Mouse (Mus musculus): ENCODE measurements at regions not wholly inside any gene's neighbourhood (a gene's known extent, or its start where the extent isn't known, plus 50 kb on each side); places are given as distances from the start of the nearest gene placed in this dataset.

DNA sequence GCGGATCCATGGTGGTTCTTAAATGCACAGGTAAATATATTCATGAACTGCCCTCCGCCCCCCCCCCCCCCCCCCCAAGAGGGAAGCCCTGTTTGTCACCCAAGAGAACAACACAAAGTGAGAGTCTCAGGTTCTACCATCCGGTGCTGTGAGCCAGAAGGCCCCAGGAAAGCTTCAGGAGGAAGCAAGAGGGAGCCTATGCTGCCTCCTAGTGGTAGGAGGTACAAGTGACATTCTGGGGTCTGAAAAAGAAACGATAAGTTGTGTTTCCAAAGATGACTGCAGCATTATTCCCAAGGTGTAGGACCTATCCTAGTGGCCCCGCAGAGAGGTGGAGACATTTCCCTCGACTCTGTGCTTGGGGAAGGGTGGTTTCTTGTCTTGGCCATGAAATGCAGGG lies 109.7 kb upstream of the Kazn start:
- peak in 1 of 2 experiments; percentile 2 for DNase-seq

DNA sequence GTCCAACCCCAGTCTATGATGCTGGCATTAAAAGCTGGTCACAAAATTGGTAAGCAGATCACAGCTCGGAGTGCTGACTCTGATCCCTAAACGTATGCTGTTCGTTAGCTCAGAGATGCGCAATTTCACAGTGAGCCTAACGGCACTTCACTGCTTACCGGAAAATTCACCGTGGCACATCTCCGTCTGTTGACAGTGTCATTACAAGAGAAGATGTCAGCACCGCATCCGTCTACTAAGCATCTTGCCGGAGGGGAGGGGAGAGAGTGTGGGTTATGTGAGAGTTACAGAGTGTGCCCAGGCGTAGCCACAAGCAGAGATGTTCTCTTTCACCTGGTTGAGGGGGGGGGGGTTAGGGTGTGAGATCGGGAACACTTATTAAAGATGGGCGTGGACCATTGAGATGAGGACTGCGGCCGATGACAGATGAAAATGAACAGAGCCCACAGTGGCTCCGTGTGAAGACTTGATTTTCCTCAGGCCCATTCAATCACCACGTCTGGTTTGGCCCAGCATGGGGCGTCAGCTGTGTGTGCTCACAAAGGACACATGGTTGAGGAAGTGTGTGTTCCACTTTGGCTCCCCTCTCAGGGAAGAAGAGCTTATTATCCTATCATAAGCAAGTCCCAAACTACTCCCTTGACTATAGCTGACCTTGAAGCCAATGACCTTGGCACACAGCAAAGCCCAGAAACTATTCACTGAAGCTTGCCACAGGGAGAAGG lies 103.4 kb upstream of the Kazn start:
- no peak for DNase-seq

DNA sequence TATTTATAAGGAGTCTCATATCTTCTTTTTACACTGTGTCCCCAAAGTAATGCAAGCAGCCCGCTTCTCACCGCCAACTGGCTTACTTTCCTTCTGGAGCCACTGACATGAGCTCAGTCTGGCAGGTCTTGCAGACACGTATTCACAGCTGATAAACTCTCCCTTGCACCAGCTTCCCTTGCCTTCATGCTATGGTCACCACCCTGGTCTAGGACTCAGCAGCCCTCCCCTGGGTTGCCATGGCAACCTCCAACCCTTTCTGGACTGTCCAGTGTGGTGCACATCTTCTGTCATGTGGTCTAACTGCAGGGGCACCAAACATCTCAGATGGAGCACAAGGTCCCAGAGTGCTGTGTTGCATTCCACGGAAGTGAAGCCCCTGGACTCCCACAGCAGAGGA lies 102.1 kb upstream of the Kazn start:
- DNase-seq: no peak

DNA sequence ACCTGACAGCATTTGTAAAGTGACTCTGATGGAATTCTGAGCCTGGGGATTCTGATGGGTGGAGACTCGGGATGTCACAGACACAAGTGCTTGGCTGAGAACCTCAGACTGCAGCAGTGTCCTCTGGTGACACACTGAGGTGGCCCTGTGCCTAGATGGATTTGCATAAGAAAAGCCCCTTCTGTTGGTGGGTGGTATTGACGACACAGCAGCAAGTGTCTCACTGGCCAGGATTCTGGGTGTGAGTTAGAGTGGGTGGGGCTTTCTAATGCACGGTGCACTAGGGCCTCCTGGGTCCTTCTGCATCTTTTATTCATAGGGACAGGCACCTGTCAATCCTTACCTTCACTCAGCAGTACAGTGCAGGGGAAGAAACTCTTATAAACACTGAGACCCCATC lies 100.9 kb upstream of the Kazn start:
- DNase-seq: no peak

DNA sequence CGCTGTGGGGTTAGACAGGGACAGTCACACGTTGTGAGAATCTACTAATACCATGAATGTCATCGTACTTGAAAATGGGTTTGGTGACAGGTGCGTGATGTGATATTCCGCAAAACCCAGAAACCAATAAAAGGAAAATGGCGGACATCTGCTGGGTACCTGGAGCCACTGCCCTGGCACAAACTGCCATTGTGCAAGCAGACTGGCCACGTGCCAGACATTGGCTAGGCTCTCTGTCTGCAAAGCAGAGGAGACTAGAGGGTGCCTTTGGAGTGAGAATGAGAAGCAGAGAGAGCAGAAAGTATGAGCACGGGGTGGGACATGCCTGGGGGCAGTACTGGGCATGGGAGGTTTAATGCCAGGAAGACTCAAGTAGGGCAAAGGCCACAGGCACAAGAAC lies 98.5 kb upstream of the Kazn start:
- no peak for DNase-seq

- no peak for DNase-seq
Observed at GRCm38 (mm10) chr4:142336943-142337342, 97.7 kb upstream of the Kazn start.

GRCm38 (mm10) chr4:142334084-142334483 lies 94.9 kb upstream of the Kazn start:
- DNase-seq: no peak

- DNase-seq: no peak
Observed at GRCm38 (mm10) chr4:142330599-142330998, 91.4 kb upstream of the Kazn start.

- DNase-seq: no peak
Observed at GRCm38 (mm10) chr4:142329600-142329999, 90.4 kb upstream of the Kazn start.

DNA sequence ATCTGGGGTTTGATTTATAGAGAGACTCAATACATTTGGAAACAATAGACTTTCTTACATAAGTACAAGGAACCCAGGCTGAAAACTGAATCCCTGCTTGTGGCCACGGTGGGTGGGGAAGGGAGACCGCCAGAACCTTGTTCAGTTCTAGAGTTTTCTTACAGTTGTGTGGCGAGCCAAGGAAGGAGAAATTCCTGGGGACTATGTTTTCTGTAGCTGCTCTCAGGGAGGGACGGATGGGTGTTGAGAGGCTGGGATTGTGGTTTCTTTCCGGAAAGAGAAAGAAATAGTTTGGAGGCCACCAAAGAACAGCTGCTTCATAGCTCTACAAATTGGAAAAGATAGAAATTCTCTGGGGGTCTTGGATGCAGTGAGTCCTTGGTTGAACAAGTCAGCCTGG lies 87.3 kb upstream of the Kazn start:
- no peak for DNase-seq

GRCm38 (mm10) chr4:142321209-142321863 lies 82.1 kb upstream of the Kazn start:
- no peak for DNase-seq

- no peak for DNase-seq
Observed at GRCm38 (mm10) chr4:142310282-142310681, 71.1 kb upstream of the Kazn start.

DNA sequence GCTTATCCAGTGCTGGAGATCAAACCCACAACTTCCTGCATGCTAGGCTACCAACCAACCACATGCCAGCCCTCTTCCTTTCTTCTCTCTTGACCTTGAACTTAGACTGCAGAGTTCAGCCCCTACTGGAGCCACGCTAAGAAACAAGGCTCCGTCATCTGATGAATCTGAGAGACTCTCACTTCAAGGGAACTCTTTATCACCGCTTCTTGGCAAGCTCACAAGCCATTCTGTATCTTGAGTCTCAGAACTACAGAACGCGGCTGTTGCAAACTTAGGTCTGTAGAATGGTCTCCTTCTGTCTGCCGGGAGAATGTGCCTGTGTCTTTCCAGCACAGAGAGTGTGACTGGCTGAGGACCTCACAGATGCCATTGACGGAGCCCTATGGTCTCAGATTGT lies 69.1 kb upstream of the Kazn start:
- no peak for DNase-seq

- no peak for DNase-seq
Observed at GRCm38 (mm10) chr4:142307321-142307720, 68.1 kb upstream of the Kazn start.

DNA sequence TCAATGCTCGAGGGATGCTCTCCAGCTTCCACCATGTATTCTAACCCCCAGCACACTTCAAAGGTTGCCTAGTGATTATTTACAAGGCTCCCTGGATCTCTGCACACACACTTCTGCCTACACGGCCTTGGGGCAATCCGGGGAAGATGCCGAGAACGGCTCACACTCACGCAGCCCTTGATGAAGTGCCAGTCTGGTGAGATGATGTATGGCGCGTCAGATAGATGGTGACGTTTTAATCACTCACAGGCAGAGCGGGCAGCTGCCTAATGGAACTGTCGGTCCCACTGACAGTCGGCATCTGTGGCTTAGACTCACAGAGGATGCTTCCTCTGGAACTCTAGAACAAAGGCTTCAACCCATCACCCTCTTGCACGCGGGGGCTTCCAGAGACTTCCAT lies 66.9 kb upstream of the Kazn start:
- no peak for DNase-seq

- DNase-seq: no peak
Observed at GRCm38 (mm10) chr4:142303374-142304020, 64.3 kb upstream of the Kazn start.

- DNase-seq: no peak
Observed at GRCm38 (mm10) chr4:142302724-142303120, 63.5 kb upstream of the Kazn start.

GRCm38 (mm10) chr4:142302041-142302723 lies 63.0 kb upstream of the Kazn start:
- no peak for DNase-seq

- no peak for DNase-seq
Observed at GRCm38 (mm10) chr4:142298770-142299337, 59.7 kb upstream of the Kazn start.

GRCm38 (mm10) chr4:142292760-142293159 lies 53.6 kb upstream of the Kazn start:
- DNase-seq: no peak

DNA sequence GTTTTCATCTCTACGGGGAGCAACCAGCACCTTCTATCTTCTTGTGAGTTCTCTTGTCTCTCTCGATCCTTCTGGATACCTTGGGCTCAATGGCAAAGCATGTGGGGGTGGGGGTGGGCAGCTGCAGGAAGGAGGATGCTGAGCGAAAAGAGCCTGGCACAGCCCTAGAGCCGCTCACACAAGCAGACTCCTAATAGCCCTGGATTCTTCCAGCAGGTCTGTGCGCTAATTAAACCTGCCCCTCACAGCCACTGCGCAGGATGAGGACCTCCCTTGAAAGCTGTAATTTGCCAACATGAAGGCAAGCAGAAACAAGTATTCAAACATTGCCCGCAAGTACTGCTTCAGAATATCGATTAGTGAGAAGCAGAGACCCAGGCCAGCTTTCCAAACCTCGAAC lies 53.1 kb upstream of the Kazn start:
- no peak for DNase-seq

DNA sequence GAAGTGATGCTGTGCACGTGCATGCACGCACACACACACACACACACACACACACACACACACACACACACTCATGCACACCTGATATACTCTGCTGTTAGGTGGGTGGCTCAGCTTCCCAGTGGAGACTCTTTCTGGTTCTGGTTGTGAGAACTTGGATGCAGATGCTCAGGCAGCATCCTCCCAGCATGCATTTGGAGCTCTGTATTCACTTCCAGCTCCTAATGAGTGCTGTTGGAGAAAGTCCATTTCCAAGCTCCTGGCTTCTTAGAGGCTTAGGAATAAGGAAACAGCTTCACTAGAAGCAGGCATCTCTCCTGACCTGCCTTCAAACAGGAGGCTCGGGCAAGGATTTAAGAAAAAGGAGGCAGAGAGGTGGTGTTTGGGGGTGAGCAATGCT lies 52.2 kb upstream of the Kazn start:
- no peak for DNase-seq

All from thymus, postnatal 36 days (tissue).